Mouse (Mus musculus) forebrain, embryonic 11.5 days (tissue): Measurements from ENCODE around the gene Rbm44. TPM values are rescaled to one million over a fixed set of nuclear protein-coding genes. Genes with fewer than 3 reads are reported as not detected.

Source experiments
- ATAC-seq: fragments of 200-750 bp; cut with Nextera tagmentation; replicated peaks from 2 replicates; pipeline ENCODE4 v1.8.0; 2017; ENCODE audit warnings: moderate TSS enrichment; ENCODE audit not compliant: low FRiP score
- DNase-seq: peaks from one replicate; pipeline ENCODE4 v3.0.0-alpha.2; 2017; ENCODE audit warnings: low spot score
- H3K27ac ChIP-seq: fragments of 300-500 bp; sonication (generic); 2 replicates; pipeline ENCODE4 v1.5.1; 2014; ENCODE audit warnings: low read depth, low read length
- H3K27me3 ChIP-seq: fragments of 300-500 bp; sonication (generic); 2 replicates; pipeline ENCODE4 v1.6.1; 2014; ENCODE audit warnings: mild to moderate bottlenecking, low read length, mixed read lengths; ENCODE audit not compliant: control insufficient read depth, insufficient read depth
- H3K36me3 ChIP-seq: fragments of 300-500 bp; sonication (generic); 2 replicates; pipeline ENCODE4 v1.6.1; 2014; ENCODE audit warnings: mild to moderate bottlenecking, low read length, moderate library complexity, mixed read lengths; ENCODE audit not compliant: control insufficient read depth, insufficient read depth
- H3K4me1 ChIP-seq: fragments of 300-500 bp; sonication (generic); replicated peaks from 2 replicates; pipeline ENCODE4 v1.6.1; 2014; ENCODE audit warnings: low read length, mixed read lengths; ENCODE audit not compliant: control insufficient read depth, insufficient read depth
- H3K4me2 ChIP-seq: fragments of 300-500 bp; sonication (generic); 2 replicates; pipeline ENCODE4 v1.6.1; 2014; ENCODE audit warnings: low read depth, mild to moderate bottlenecking, low read length, moderate library complexity, mixed read lengths; ENCODE audit not compliant: severe bottlenecking
- H3K4me3 ChIP-seq: fragments of 300-500 bp; sonication (generic); 2 replicates; pipeline ENCODE4 v1.5.1; 2014; ENCODE audit warnings: low read depth, low read length
- H3K9ac ChIP-seq: fragments of 300-500 bp; sonication (generic); 2 replicates; pipeline ENCODE4 v1.6.1; 2014; ENCODE audit warnings: low read length
- H3K9me3 ChIP-seq: fragments of 300-500 bp; sonication (generic); 2 replicates; pipeline ENCODE4 v1.6.1; 2016; ENCODE audit warnings: low read length, mixed read lengths; ENCODE audit not compliant: control insufficient read depth
- WGBS: fragments of 180-500 bp; shearing (Covaris S2); extraction: QIAGEN DNeasy Blood & Tissue Kit; methylation state at CpG from one replicate; pipeline ENCODE4 v1.1.7; 2014; 5-methylcytosine and 5-hydroxymethylcytosine counted together
- polyA plus RNA-seq: library from polyadenylated mRNA; unstranded; fragments of >200 nt; fragmentation: Nextera tagmentation; extraction: Ambion mirVana; gene quantifications from 2 replicates; pipeline ENCODE4 v1.2.1, GENCODE M21; 2014

Rbm44 gene
- polyA plus RNA-seq, 1 experiment from 2014 or later = 0.51 TPM

DNA sequence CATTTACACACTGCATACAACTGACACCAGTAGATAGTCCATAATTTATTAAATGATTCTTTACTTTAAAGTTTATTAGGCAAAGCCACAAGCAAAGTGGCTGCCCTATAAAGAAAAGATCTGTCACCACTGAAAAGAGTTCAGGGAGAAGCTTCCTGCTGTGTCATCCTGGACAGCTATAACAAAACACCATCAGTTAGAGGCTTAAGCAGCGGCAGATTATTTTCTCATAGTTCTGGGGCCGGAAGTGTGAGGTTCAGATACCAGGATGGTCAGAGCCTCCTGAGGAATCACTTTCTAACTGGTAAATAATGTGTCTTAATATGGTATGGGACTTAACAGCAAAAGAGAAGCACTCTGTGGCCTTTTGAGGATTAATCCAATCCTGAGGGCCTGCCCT lies 6.6 kb downstream of the Rbm44 start:
- Histone ChIP-seq H3K9me3 (no peaks in the 10 kb centered on the region), H3K9ac (no peak overlapping the region), H3K27me3 (no peaks in the 10 kb centered on the region), H3K4me2 (no peak overlapping the region), H3K4me3 (no peak overlapping the region), H3K4me1 (no peaks in the 10 kb centered on the region), H3K36me3 (no peaks in the 10 kb centered on the region), H3K27ac (no peak overlapping the region)
- ATAC-seq (no peak), DNase-seq (no peak)
- WGBS = 62% methylated on average over 2 of the region's 2 CpGs

DNA sequence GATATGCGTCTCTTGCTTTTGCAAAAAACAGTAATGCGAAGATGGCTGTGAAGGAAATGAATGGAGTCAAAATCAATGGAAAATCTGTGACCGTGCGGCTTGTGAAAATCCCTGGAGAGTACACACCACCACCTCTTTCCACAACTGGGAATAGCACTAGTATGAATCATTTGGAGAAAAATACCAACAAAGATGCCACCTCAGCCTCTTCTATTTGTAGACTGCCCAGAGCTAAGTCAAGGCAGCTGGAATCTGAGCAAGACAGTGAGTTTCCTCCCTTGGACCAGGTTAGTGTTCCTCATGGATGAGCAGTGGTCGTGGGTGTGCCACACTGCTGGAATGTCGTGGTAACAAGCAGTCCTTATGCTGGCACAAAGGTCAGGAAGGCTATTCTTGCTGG lies 21.9 kb downstream of the Rbm44 start:
- H3K4me3 ChIP-seq = no peak overlapping the region
- no peaks in the 10 kb centered on the region for H3K9me3 ChIP-seq
- H3K4me1 ChIP-seq = no peaks in the 10 kb centered on the region
- no peak for ATAC-seq
- H3K27me3 ChIP-seq = no peaks in the 10 kb centered on the region
- H3K9ac ChIP-seq = no peak overlapping the region
- WGBS = 83% methylated on average over 6 of the region's 6 CpGs
- no peak for DNase-seq
- no peaks in the 10 kb centered on the region for H3K36me3 ChIP-seq
- no peak overlapping the region for H3K27ac ChIP-seq
- no peak overlapping the region for H3K4me2 ChIP-seq

DNA sequence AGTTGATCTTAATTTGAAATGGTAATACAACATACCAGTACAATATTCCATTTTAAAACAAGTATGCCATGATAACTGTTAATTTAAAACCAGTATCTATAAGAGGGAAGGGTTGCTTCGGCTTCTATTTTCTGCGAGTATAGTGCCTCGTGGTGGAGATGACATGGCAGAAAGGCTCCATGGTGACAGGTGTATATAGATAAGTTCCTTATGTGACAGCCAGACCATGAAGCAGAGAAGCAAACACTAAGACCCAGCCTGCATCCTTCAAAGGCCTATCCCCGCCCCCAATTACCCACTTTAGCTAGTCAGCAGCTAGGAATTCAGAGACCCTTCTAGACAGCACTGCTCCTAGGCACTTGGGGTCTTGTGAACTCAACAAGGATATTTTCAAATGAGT lies 24.3 kb downstream of the Rbm44 start:
- Histone ChIP-seq H3K27me3 (no peaks in the 10 kb centered on the region), H3K36me3 (no peaks in the 10 kb centered on the region), H3K27ac (no peak overlapping the region), H3K9me3 (no peaks in the 10 kb centered on the region; the same call in 1 of the 2 replicates), H3K4me3 (no peak overlapping the region), H3K4me2 (no peak overlapping the region), H3K9ac (no peak overlapping the region), H3K4me1 (no peaks in the 10 kb centered on the region)
- WGBS = 85% methylated on average over 4 of the region's 4 CpGs
- DNase-seq (no peak), ATAC-seq (no peak)

- ATAC-seq = no peak
- 91% methylated on average over 5 of the region's 5 CpGs for WGBS
- no peak overlapping the region for H3K4me2 ChIP-seq
- peaks cover 4% of the 10 kb centered on the region; the same call in 1 of the 2 replicates for H3K27me3 ChIP-seq
- H3K36me3 ChIP-seq = no peaks in the 10 kb centered on the region
- no peak for DNase-seq
- no peaks in the 10 kb centered on the region for H3K4me1 ChIP-seq
- H3K4me3 ChIP-seq = no peak overlapping the region
- no peak overlapping the region for H3K9ac ChIP-seq
- no peaks in the 10 kb centered on the region; the same call in 1 of the 2 replicates for H3K9me3 ChIP-seq
- no peak overlapping the region for H3K27ac ChIP-seq
Measured at GRCm38 (mm10) chr1:91174796-91175195, 29.9 kb downstream of the Rbm44 start.

DNA sequence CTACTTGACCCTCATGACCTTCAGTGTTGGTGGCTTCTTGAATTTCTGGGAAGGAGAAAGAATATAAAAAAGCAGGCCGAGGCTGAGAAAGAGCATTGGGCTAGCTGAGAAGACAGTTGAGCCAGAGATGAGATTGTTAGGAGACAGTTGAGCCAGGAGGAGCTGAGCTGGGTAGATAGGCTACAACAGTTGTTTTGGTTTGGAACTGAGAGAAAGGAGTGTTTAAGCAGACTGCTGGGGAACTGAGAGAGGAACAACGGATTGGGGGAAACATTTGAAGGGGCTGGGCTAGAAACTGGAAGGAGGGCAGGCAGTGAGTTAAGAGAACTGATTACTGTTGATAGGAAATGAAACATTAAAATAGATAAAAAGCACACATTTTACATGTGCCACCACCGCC lies 31.1 kb downstream of the Rbm44 start:
- Histone ChIP-seq H3K27me3 (peaks cover 10% of the 10 kb centered on the region; the same call in 1 of the 2 replicates), H3K4me1 (0 out of 2 replicates have a peak, but pooled peaks cover 2% of the 10 kb centered on the region), H3K4me2 (no peak overlapping the region), H3K9ac (no peak overlapping the region), H3K36me3 (no peaks in the 10 kb centered on the region), H3K27ac (no peak overlapping the region), H3K4me3 (no peak overlapping the region), H3K9me3 (no peaks in the 10 kb centered on the region; the same call in 1 of the 2 replicates)
- no peak for ATAC-seq
- DNase-seq = no peak
- WGBS = 67% methylated on average over 3 of the region's 3 CpGs

GRCm38 (mm10) chr1:91176871-91177270 lies 32.0 kb downstream of the Rbm44 start:
- Histone ChIP-seq H3K4me2 (no peak overlapping the region), H3K4me1 (0 out of 2 replicates have a peak, but pooled peaks cover 2% of the 10 kb centered on the region), H3K4me3 (no peak overlapping the region), H3K9ac (no peak overlapping the region), H3K27ac (no peak overlapping the region), H3K36me3 (no peaks in the 10 kb centered on the region), H3K27me3 (peaks cover 10% of the 10 kb centered on the region; the same call in 1 of the 2 replicates), H3K9me3 (no peaks in the 10 kb centered on the region; the same call in 1 of the 2 replicates)
- no peak for DNase-seq
- ATAC-seq = no peak
- 85% methylated on average over 4 of the region's 4 CpGs for WGBS

- H3K4me3 ChIP-seq = no peak overlapping the region
- H3K36me3 ChIP-seq = no peaks in the 10 kb centered on the region
- 33% methylated on average over 5 of the region's 5 CpGs for WGBS
- H3K9ac ChIP-seq = no peak overlapping the region
- ATAC-seq = no peak
- peak; percentile 60 for DNase-seq
- no peak overlapping the region for H3K4me2 ChIP-seq
- H3K9me3 ChIP-seq = no peaks in the 10 kb centered on the region
- peaks cover 10% of the 10 kb centered on the region; the same call in 1 of the 2 replicates for H3K27me3 ChIP-seq
- 0 out of 2 replicates have a peak, but pooled peaks cover 2% of the 10 kb centered on the region for H3K4me1 ChIP-seq
- no peak overlapping the region for H3K27ac ChIP-seq
Measured at GRCm38 (mm10) chr1:91179086-91179485, 34.2 kb downstream of the Rbm44 start.

GRCm38 (mm10) chr1:91179533-91180173 lies 34.8 kb downstream of the Rbm44 start, which contains the start of gene Ramp1:
Gene Ramp1 (plus strand): TSS chr1:91179822.
- Histone ChIP-seq H3K4me2 (peak within 1 kb of the TSS; percentile 65), H3K4me1 (0 out of 2 replicates have a peak, but pooled peaks cover 2% of the 10 kb centered on the region), H3K27ac (no peak within 1 kb of the TSS), H3K9ac (peak within 1 kb of the TSS; percentile 33), H3K4me3 (peak within 1 kb of the TSS; percentile 35), H3K27me3 (peaks cover 10% of the 10 kb centered on the region; the same call in 1 of the 2 replicates), H3K36me3 (no peaks in the 10 kb centered on the region), H3K9me3 (no peaks in the 10 kb centered on the region)
- DNase-seq (peak; percentile 66), ATAC-seq (no peak)
- WGBS = 7% methylated on average over 37 of the region's 37 CpGs

DNA sequence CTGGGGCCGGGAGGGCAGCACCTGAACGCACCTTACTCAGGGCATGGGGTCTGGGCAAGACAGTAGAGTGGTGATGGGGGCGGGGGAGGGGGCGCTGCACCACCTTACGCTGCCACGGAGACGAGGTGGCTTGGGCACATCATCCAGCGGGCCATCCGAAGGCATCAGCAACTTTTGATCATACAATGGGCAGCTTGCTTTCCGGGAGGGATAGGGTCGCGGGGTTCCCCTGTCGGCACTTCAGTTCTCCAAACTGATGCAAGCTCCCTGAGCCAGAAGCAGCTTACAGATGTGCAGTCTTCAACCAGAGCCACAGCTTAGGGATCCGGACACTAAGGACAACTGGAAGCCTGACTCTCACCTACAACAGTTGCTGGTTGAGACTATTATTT lies 35.3 kb downstream of the Rbm44 start:
- WGBS = 5% methylated on average over 14 of the region's 14 CpGs
- DNase-seq (no peak), ATAC-seq (no peak)
- Histone ChIP-seq H3K4me3 (peak overlapping the region; percentile 35), H3K27me3 (peaks cover 10% of the 10 kb centered on the region; the same call in 1 of the 2 replicates), H3K27ac (no peak overlapping the region), H3K4me1 (0 out of 2 replicates have a peak, but pooled peaks cover 2% of the 10 kb centered on the region), H3K9ac (peak overlapping the region; percentile 33), H3K9me3 (no peaks in the 10 kb centered on the region), H3K4me2 (peak overlapping the region; percentile 65), H3K36me3 (no peaks in the 10 kb centered on the region)
